Mouse (Mus musculus): Measurements from ENCODE around the gene Crabp1.

Crabp1 gene

GRCm38 (mm10) chr9:54770140-54770780, 5.7 kb downstream of the Crabp1 start:
- no peak for DNase-seq (ENCODE audit: extremely low read depth, low read depth, low spot score)

DNA sequence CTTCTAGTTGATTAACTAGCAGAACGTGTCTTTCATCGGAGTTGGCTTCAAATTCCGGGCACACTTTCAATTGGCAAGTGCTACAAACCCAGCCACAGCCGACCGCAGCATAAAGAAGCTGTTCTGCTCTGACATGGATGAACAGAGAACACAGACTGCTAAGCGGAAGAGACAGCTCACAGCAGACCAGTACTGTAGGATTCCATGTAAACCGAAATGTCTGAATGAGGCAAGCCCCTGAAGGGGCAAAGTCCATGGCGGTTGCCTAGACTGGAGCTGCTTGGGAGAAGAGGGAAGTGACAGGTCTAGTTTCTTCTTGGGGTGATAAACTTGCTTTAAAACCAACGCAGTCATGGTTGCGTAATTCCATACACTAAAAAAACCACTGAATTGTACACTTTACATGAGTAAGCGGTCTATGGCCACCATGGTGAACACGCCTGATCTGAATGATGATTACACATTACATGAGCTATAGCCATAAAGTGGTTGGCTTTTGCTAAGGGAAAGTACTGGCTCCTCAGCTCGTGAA, 12.0 kb downstream of the Crabp1 start:
- DNase-seq (ENCODE audit: extremely low read depth, low read depth, low spot score) = peak; percentile 52

GRCm38 (mm10) chr9:54779280-54779679, 14.7 kb downstream of the Crabp1 start:
- DNase-seq (ENCODE audit: extremely low read depth, low read depth, low spot score) = no peak

DNA sequence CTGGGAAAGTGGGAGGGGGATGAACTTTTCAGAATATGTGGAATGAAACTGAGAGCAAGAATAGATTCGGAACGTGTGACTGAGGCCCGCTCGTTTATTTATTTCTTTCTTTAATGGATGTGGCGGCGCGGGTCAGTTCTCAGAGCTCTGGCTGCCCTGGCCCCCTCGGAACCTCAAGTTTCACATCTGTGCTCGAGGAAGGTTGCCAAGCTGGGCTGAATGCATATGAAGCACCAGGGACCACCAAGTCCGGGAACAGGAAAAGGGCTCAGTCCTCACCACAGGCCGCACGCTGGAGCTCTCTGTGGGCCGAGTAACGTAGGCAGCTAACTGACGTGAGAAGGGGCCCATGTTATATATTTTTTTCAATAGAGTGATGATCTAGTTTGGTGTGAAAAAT, 18.0 kb downstream of the Crabp1 start:
- DNase-seq (ENCODE audit: extremely low read depth, low read depth, low spot score) = no peak

DNA sequence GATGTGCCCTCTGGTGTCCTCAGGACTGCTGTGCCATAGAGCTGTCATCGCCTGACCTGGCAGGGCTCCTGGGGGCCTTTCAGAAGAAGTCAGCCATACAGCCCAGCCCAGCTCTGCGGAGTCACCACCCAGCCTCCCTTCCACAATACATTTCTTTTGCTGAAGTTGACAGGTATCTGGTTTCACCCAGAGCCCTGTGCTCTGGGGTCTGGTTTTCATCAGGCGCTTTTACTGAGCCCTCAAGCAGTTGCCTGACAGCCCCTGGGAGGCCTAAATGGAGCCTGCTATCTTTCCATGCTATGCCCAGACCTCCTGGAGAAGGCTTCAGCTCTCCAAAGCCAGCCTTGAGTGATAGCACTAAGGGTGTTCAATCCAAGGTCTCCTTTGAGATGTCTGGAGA, 19.5 kb downstream of the Crabp1 start:
- DNase-seq (ENCODE audit: extremely low read depth, low read depth, low spot score) = no peak

DNA sequence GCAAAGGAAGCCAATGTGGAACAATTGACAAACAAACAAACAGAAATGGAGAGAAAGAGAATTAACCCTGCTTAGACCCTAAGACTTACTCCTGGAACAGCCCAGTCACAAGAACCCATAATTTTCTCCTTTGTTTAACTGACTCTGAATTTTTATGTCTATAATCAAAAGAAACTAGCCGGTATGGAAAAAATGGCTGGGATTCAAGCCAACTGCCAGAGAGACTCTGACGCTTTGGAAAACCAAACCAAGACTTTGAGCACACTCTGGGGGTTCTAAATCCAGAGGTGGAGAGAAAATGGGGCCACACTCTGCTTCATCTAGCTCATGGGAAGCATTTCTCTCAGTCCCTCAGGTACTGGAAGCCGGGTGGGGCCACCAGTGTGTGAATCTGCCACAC, 20.7 kb downstream of the Crabp1 start:
- no peak for DNase-seq (ENCODE audit: extremely low read depth, low read depth, low spot score)

GRCm38 (mm10) chr9:54786083-54786482, 21.5 kb downstream of the Crabp1 start:
- DNase-seq (ENCODE audit: extremely low read depth, low read depth, low spot score) = no peak

- DNase-seq (ENCODE audit: extremely low read depth, low read depth, low spot score) = no peak
Observed at GRCm38 (mm10) chr9:54787760-54788159, 23.2 kb downstream of the Crabp1 start.

GRCm38 (mm10) chr9:54790271-54790670, 25.7 kb downstream of the Crabp1 start:
- DNase-seq (ENCODE audit: extremely low read depth, low read depth, low spot score) = no peak

GRCm38 (mm10) chr9:54801460-54801961, 37.0 kb downstream of the Crabp1 start:
- DNase-seq (ENCODE audit: extremely low read depth, low read depth, low spot score) = no peak

DNA sequence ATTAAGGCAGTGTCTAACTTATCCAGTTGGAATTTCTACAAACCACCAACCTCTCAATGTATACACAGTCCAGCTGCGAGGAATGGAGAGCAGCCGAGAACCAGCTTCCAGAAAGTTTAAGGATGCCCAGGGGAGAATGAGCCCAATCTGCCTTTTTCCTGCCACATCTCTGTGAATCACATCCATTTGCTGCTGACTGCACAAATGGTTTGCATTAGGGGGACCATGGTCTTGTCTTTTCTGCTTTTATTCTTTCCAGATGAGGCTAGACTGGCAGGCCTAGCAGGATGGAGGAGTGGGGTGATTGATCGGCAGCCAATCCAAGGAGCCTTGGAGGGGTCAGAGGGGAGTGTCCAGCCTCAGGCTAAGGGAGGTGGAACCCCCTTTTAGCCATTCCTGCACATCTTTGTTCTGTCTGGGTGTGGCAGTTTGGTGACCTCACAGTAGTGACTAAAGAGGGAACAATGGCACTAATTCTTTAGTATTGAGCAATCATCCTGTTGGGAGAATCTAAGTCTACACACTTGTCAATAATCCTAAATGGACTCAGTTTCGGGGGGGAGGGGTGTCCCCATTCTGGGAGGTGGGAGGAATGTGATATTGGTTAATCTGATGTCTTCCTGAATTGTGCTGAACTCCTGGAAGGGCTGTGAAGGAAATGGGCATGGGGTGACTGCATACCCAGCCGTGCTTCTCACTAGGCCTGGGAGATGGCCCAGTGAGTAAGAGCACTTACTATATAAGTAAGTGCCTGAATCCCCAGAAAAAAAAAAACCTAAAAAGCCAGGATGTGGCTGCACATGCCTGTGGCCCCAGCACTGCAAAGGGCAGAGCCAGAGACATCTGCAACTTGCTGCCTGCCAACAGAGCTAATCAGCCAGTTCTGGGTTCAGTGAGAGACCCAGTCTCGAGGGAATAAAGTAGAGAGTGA, 38.5 kb downstream of the Crabp1 start:
- DNase-seq (ENCODE audit: extremely low read depth, low read depth, low spot score) = no peak

GRCm38 (mm10) chr9:54804351-54804750, 39.8 kb downstream of the Crabp1 start:
- DNase-seq (ENCODE audit: extremely low read depth, low read depth, low spot score) = no peak

DNA sequence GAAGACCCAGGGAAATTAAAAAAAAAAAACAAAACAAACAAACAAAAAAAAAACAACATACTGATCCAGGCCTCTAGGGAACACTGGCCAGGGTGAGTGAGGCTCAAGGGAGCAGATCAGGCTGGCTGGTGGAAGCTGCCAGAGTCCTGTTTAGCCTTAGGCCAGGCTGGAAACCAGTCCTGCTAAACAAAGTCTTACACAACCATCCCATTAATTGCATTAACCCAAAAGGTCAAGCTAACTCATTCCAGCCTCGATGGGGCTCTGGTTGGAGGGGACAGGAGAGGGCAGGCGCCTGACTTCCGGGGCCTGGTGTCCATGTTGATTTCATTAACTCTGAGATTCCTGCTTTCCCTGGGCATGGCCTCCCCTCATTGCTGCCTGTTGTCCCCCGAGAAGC, 43.2 kb downstream of the Crabp1 start:
- no peak for DNase-seq (ENCODE audit: extremely low read depth, low read depth, low spot score)

GRCm38 (mm10) chr9:54809953-54810352, 45.4 kb downstream of the Crabp1 start:
- no peak for DNase-seq (ENCODE audit: extremely low read depth, low read depth, low spot score)

GRCm38 (mm10) chr9:54816508-54817201, 52.1 kb downstream of the Crabp1 start:
- DNase-seq (ENCODE audit: extremely low read depth, low read depth, low spot score) = no peak

DNA sequence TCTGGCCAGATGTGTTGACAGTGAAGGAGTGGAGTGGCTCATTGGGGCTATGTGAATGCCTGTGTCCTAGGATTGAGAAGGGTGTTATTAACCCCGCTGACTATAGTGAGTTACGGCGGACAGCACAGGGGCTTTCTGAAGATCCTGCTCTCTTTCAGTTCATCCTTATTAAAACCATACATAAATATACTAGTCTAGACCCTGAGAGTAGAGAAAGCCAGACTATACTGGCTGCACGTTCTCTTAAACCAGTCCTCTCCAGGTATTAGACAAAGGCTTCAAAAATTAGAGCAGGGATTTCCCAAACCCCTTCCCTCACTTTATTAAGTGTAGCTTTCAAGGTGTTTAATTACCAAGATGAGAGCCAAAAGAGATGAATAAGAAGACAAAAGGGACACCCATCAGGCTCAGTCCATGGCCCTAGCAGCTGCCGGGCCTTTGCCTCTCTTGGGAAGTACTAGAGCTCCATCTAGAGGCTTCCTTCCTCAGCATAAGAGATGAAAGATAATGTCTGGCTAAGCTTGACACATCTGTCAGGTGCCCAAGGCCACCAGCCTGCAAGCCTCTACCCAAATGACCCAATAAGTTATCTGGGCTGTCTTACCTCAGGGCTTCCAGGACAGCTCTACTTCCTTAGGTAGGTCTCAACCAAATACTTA, 57.0 kb downstream of the Crabp1 start:
- no peak for DNase-seq (ENCODE audit: extremely low read depth, low read depth, low spot score)
